Mouse (Mus musculus) megakaryocyte-erythroid progenitor cell, adult 5-6 weeks (primary cell): ENCODE measurements at regions not wholly inside any gene's neighbourhood (a gene's known extent, or its start where the extent isn't known, plus 50 kb on each side); places are given as distances from the start of the nearest gene placed in this dataset.

Experiments used
- ATAC-seq: replicated peaks from 2 replicates; pipeline ENCODE4 v1.8.0; 2016; ENCODE audit warnings: mild to moderate bottlenecking, inconsistent platforms; ENCODE audit not compliant: severe bottlenecking, poor library complexity, low FRiP score, low TSS enrichment

- no peak for ATAC-seq
Measured at GRCm38 (mm10) chr17:9752848-9753247, 83.3 kb upstream of the Pabpc6 start.

GRCm38 (mm10) chr17:9751348-9752170 is 82.0 kb upstream of the Pabpc6 start:
- no peak for ATAC-seq

- no peak for ATAC-seq
Measured at GRCm38 (mm10) chr17:9750046-9750445, 80.5 kb upstream of the Pabpc6 start.

- ATAC-seq: no peak
Measured at GRCm38 (mm10) chr17:9749301-9749700, 79.8 kb upstream of the Pabpc6 start.

- ATAC-seq: no peak
Measured at GRCm38 (mm10) chr17:9747893-9748292, 78.4 kb upstream of the Pabpc6 start.

GRCm38 (mm10) chr17:9743342-9743741 is 73.8 kb upstream of the Pabpc6 start:
- ATAC-seq: no peak

- ATAC-seq: no peak
Measured at GRCm38 (mm10) chr17:9741321-9741720, 71.8 kb upstream of the Pabpc6 start.

- no peak for ATAC-seq
Measured at GRCm38 (mm10) chr17:9729020-9729419, 59.5 kb upstream of the Pabpc6 start.

GRCm38 (mm10) chr17:9725704-9726469 is 56.4 kb upstream of the Pabpc6 start:
- ATAC-seq: no peak

- ATAC-seq: no peak
Measured at GRCm38 (mm10) chr17:9723484-9723883, 54.0 kb upstream of the Pabpc6 start.

GRCm38 (mm10) chr17:9722709-9723108 is 53.2 kb upstream of the Pabpc6 start:
- ATAC-seq: no peak
